Mouse (Mus musculus) myocyte (in vitro differentiated cells): ENCODE results near the gene Gm17428.

ENCODE experiments used
- CEBPB ChIP-seq: IDR thresholded peaks from 2 replicates; pipeline ENCODE4 v1.6.1; 2011; ENCODE audit warnings: mild to moderate bottlenecking, moderate library complexity; ENCODE audit not compliant: poor library complexity, insufficient read depth, severe bottlenecking
- E2F4 ChIP-seq: IDR thresholded peaks from one replicate; pipeline ENCODE4 v1.6.1; 2011; ENCODE audit warnings: mild to moderate bottlenecking, control low read depth, moderate library complexity; ENCODE audit not compliant: insufficient read depth
- MAX ChIP-seq: IDR thresholded peaks from one replicate; pipeline ENCODE4 v1.6.1; 2011; ENCODE audit warnings: low read depth, mild to moderate bottlenecking, control low read depth
- MYOD1 ChIP-seq, 3 experiments: IDR thresholded peaks; one replicate each; pipeline ENCODE4 v1.6.1; 2011; ENCODE audit warnings: control low read depth in 2 of 3, low read depth in 2 of 3, mild to moderate bottlenecking in 2 of 3, moderate library complexity in 1 of 3; ENCODE audit not compliant: insufficient read length in 2 of 3, control insufficient read depth in 1 of 3
- MYOG ChIP-seq, 3 experiments: IDR thresholded peaks; one replicate each; pipeline ENCODE4 v1.6.1; 2011; ENCODE audit warnings: control low read depth in 2 of 3, low read depth in 2 of 3, mild to moderate bottlenecking in 2 of 3; ENCODE audit not compliant: insufficient read length in 2 of 3, control insufficient read depth in 1 of 3, insufficient read depth in 1 of 3
- POLR2A ChIP-seq: IDR thresholded peaks from one replicate; pipeline ENCODE4 v1.6.1; 2011; ENCODE audit warnings: low read depth, mild to moderate bottlenecking, control low read depth, moderate library complexity; ENCODE audit not compliant: insufficient read length
- POLR2AphosphoS2 ChIP-seq: IDR thresholded peaks from one replicate; pipeline ENCODE4 v1.6.1; 2011; ENCODE audit warnings: low read depth, control low read depth; ENCODE audit not compliant: insufficient read length
- REST ChIP-seq: IDR thresholded peaks from one replicate; pipeline ENCODE4 v1.6.1; 2011; ENCODE audit warnings: mild to moderate bottlenecking, control low read depth, moderate library complexity; ENCODE audit not compliant: insufficient read depth, insufficient read length
- SRF ChIP-seq: IDR thresholded peaks from one replicate; pipeline ENCODE4 v1.6.1; 2011; ENCODE audit warnings: low read depth; ENCODE audit not compliant: control insufficient read depth, insufficient read length
- TCF12 ChIP-seq: IDR thresholded peaks from one replicate; pipeline ENCODE4 v1.6.1; 2011; ENCODE audit warnings: mild to moderate bottlenecking, control low read depth; ENCODE audit not compliant: poor library complexity, insufficient read depth, severe bottlenecking
- TCF3 ChIP-seq: IDR thresholded peaks from one replicate; pipeline ENCODE4 v1.6.1; 2011; ENCODE audit warnings: low read depth, control low read depth; ENCODE audit not compliant: insufficient read length
- USF1 ChIP-seq: IDR thresholded peaks from one replicate; pipeline ENCODE4 v1.6.1; 2011; ENCODE audit warnings: low read depth, mild to moderate bottlenecking, control low read depth, moderate library complexity

DNA sequence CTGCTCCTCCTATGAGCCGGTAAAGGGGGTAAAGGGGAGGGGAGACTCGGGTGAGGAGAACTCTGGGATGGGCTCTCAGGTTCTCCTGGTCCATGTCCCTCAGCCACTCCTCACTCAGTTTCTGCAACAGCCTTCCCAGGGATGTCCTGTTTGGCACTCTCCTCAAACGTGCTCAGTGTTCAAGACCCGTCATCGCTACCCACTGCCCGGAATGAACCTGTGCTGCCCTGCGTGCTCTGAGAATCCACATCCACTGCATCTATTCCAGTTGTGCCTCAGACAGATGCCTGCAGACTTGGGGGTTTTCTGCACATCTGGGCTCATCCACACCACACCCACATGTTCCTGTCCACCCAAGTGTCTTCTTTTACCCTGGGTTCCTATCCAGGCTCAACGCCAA is 34.3 kb upstream of the Gm17428 start:
- TF ChIP-seq MAX (no peak), TCF3 (no peak), POLR2A (no peak), POLR2AphosphoS2 (no peak), TCF12 (no peak), USF1 (no peak), CEBPB (no peak), SRF (no peak), REST (no peak), MYOG (IDR thresholded peaks at IDR 0.05; ENCODE audit: control insufficient read depth in 1 of 3, insufficient read depth in 1 of 3, insufficient read length in 2 of 3, low read depth in 2 of 3) (no peak), MYOD1 (IDR thresholded peaks at IDR 0.05; ENCODE audit: control insufficient read depth in 1 of 3, insufficient read length in 2 of 3, low read depth in 2 of 3) (no peak), E2F4 (no peak)
